Mouse (Mus musculus) myocyte (in vitro differentiated cells): ENCODE results near the gene Smo. TPM values are rescaled to one million over a fixed set of nuclear protein-coding genes. Genes with fewer than 3 reads are reported as not detected.

Source experiments
- H3K27me3 ChIP-seq: one replicate; pipeline ENCODE4 v1.6.1; 2011; ENCODE audit not compliant: control insufficient read depth, insufficient read depth, insufficient read length
- H3K36me3 ChIP-seq: one replicate; pipeline ENCODE4 v1.6.1; 2011; ENCODE audit not compliant: control insufficient read depth, insufficient read depth
- H3K4me2 ChIP-seq: one replicate; pipeline ENCODE4 v1.6.1; 2011; ENCODE audit warnings: low read depth, control low read depth
- H3K4me3 ChIP-seq: one replicate; pipeline ENCODE4 v1.5.1; 2011; ENCODE audit warnings: mild to moderate bottlenecking, control low read depth, moderate library complexity
- H3K79me2 ChIP-seq: one replicate; pipeline ENCODE4 v1.6.1; 2011; ENCODE audit not compliant: control insufficient read depth, insufficient read depth
- H3ac ChIP-seq: one replicate; pipeline ENCODE4 v1.6.1; 2011; ENCODE audit not compliant: control insufficient read depth, insufficient read length
- CEBPB ChIP-seq: IDR thresholded peaks from 2 replicates; pipeline ENCODE4 v1.6.1; 2011; ENCODE audit warnings: mild to moderate bottlenecking, moderate library complexity; ENCODE audit not compliant: poor library complexity, insufficient read depth, severe bottlenecking
- E2F4 ChIP-seq: IDR thresholded peaks from one replicate; pipeline ENCODE4 v1.6.1; 2011; ENCODE audit warnings: mild to moderate bottlenecking, control low read depth, moderate library complexity; ENCODE audit not compliant: insufficient read depth
- MAX ChIP-seq: IDR thresholded peaks from one replicate; pipeline ENCODE4 v1.6.1; 2011; ENCODE audit warnings: low read depth, mild to moderate bottlenecking, control low read depth
- MYOD1 ChIP-seq, 3 experiments: IDR thresholded peaks; one replicate each; pipeline ENCODE4 v1.6.1; 2011; ENCODE audit warnings: control low read depth in 2 of 3, low read depth in 2 of 3, mild to moderate bottlenecking in 2 of 3, moderate library complexity in 1 of 3; ENCODE audit not compliant: insufficient read length in 2 of 3, control insufficient read depth in 1 of 3
- MYOG ChIP-seq, 3 experiments: IDR thresholded peaks; one replicate each; pipeline ENCODE4 v1.6.1; 2011; ENCODE audit warnings: control low read depth in 2 of 3, low read depth in 2 of 3, mild to moderate bottlenecking in 2 of 3; ENCODE audit not compliant: insufficient read length in 2 of 3, control insufficient read depth in 1 of 3, insufficient read depth in 1 of 3
- POLR2A ChIP-seq: IDR thresholded peaks from one replicate; pipeline ENCODE4 v1.6.1; 2011; ENCODE audit warnings: low read depth, mild to moderate bottlenecking, control low read depth, moderate library complexity; ENCODE audit not compliant: insufficient read length
- POLR2AphosphoS2 ChIP-seq: IDR thresholded peaks from one replicate; pipeline ENCODE4 v1.6.1; 2011; ENCODE audit warnings: low read depth, control low read depth; ENCODE audit not compliant: insufficient read length
- REST ChIP-seq: IDR thresholded peaks from one replicate; pipeline ENCODE4 v1.6.1; 2011; ENCODE audit warnings: mild to moderate bottlenecking, control low read depth, moderate library complexity; ENCODE audit not compliant: insufficient read depth, insufficient read length
- SRF ChIP-seq: IDR thresholded peaks from one replicate; pipeline ENCODE4 v1.6.1; 2011; ENCODE audit warnings: low read depth; ENCODE audit not compliant: control insufficient read depth, insufficient read length
- TCF12 ChIP-seq: IDR thresholded peaks from one replicate; pipeline ENCODE4 v1.6.1; 2011; ENCODE audit warnings: mild to moderate bottlenecking, control low read depth; ENCODE audit not compliant: poor library complexity, insufficient read depth, severe bottlenecking
- TCF3 ChIP-seq: IDR thresholded peaks from one replicate; pipeline ENCODE4 v1.6.1; 2011; ENCODE audit warnings: low read depth, control low read depth; ENCODE audit not compliant: insufficient read length
- USF1 ChIP-seq: IDR thresholded peaks from one replicate; pipeline ENCODE4 v1.6.1; 2011; ENCODE audit warnings: low read depth, mild to moderate bottlenecking, control low read depth, moderate library complexity
- polyA plus RNA-seq: library from polyadenylated mRNA; unstranded; fragments of >200 nt; fragmentation: generic; extraction: Trizol; gene quantifications from one replicate; pipeline ENCODE4 v1.2.1, GENCODE M21; 2012; ENCODE audit warnings: missing spikeins

Smo gene
- polyA plus RNA-seq, 1 experiment = 30.2 TPM

DNA sequence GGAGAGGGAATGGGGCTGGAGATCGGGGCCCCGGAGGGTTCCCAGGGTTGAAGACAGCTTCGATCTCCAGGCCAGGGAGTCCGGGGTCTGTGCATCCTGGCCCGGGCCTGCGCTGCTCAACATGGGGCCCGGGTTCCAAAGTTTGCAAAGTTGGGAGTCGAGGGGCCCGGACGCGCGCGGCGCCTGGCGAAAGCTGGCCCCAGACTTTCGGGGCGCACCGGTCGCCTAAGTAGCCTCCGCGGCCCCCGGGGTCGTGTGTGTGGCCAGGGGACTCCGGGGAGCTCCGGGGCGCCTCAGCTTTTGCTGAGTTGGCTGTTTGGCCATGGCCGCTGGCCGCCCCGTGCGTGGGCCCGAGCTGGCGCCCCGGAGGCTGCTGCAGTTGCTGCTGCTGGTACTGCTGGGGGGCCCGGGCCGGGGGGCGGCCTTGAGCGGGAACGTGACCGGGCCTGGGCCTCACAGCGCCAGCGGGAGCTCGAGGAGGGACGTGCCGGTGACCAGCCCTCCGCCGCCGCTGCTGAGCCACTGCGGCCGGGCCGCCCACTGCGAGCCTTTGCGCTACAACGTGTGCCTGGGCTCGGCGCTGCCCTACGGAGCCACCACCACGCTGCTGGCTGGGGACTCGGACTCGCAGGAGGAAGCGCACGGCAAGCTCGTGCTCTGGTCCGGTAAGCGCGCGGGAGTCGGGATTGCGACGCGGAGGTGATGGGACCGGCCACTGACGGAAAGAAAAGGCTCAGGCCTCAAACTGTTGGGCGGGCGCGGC lies 567 bp downstream of the Smo start:
- Histone ChIP-seq H3K36me3 (no peaks in the 10 kb centered on the region), H3K4me2 (peak overlapping the region; percentile 94), H3K79me2 (peaks cover 38% of the 10 kb centered on the region), H3K27me3 (no peaks in the 10 kb centered on the region), H3ac (peak overlapping the region; percentile 82), H3K4me3 (peak overlapping the region; percentile 59)
- TF ChIP-seq POLR2A (peak; percentile 81), MYOG (IDR thresholded peaks at IDR 0.05; ENCODE audit: control insufficient read depth in 1 of 3, insufficient read depth in 1 of 3, insufficient read length in 2 of 3, low read depth in 2 of 3) (peak in 1 of 3 experiments; percentile 38), USF1 (no peak), POLR2AphosphoS2 (peak; percentile 76)

DNA sequence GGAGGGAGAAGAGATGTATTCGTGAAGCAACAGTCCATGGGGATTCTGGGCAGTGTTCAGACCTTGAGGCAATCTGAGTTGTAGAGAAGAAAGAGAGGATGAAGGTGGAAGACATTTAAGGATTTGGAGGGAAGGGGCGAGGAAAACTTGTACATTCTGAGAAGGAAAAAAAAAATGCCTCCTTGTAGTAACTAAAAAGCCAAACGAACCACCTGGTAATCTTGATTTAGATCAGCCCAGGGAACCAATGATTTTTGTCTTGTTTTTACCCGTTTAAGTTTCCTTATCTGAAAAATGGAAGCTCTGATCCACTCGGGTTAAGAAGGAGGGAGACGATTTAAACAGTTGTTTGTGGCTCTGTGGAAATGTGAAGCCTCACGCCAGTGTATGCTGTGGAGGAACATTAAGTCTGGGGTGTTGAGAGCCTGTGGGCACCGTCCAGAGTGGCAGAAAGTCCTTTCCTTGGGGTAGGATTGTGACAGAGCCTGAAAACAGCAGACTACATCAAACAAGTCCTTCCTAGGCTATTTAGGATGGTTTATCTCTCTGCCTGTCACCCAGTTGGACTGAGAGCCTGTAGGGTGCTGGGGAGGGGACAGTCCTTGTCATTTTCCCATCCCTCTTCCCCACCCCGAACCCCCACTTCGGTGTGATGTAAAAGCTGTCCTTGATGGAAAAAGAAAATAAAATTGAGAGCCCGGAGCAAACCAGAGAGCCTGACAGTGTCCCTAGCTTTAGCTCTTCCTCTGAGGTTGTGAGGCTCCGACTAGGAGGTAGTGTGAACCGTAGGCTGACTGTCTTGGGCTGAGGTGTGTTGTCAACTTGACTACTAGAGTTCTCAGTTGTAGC lies 1.5 kb downstream of the Smo start:
- Histone ChIP-seq H3K27me3 (no peaks in the 10 kb centered on the region), H3K79me2 (peaks cover 44% of the 10 kb centered on the region), H3K4me2 (peak overlapping the region; percentile 94), H3K4me3 (peak overlapping the region; percentile 59), H3K36me3 (no peaks in the 10 kb centered on the region), H3ac (peak overlapping the region; percentile 82)
- TF ChIP-seq E2F4 (no peak), MYOD1 (IDR thresholded peaks at IDR 0.05; ENCODE audit: control insufficient read depth in 1 of 3, insufficient read length in 2 of 3, low read depth in 2 of 3) (no peak), TCF3 (no peak), POLR2A (no peak), USF1 (no peak), CEBPB (no peak), POLR2AphosphoS2 (no peak)

DNA sequence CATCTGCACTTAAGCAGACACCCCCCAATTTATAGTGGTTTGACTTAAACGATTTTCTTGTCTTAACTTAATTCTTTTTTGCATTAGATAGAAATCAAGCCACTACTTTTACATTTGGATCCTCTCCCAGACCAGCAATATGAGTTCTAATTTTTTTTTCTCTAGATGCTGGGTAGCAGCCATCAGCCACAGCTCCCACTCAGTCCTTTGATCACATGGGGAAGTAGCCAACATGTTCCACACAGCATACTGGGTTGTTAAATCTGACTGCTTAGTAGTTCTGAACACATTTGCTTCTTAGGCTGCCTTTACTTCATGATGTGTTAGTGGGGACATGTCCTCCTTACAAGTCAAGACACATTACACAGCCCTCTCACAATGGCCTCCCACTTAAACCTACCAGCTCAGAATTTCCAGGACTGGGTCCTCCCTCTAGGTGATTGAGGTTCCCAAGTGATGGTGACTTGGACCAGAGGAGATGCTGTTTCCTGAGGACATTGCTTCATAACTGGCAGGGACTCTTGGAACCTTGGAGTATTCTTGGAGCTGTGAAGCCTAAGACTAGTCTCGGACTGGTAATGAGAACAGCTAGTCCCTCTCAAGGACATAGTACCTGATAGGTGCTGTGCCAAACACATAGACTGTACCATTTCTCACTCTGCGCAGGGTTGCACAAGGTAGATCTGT lies 16.3 kb downstream of the Smo start:
- Histone ChIP-seq H3K79me2 (no peaks in the 10 kb centered on the region), H3K4me2 (no peak overlapping the region), H3K27me3 (no peaks in the 10 kb centered on the region), H3K4me3 (no peak overlapping the region), H3K36me3 (peaks cover 8% of the 10 kb centered on the region), H3ac (no peak overlapping the region)
- TF ChIP-seq POLR2AphosphoS2 = no peak
- no peak for TF ChIP-seq POLR2A
- TF ChIP-seq REST = no peak
- no peak for TF ChIP-seq SRF
- no peak for TF ChIP-seq MAX
- no peak for TF ChIP-seq TCF12

DNA sequence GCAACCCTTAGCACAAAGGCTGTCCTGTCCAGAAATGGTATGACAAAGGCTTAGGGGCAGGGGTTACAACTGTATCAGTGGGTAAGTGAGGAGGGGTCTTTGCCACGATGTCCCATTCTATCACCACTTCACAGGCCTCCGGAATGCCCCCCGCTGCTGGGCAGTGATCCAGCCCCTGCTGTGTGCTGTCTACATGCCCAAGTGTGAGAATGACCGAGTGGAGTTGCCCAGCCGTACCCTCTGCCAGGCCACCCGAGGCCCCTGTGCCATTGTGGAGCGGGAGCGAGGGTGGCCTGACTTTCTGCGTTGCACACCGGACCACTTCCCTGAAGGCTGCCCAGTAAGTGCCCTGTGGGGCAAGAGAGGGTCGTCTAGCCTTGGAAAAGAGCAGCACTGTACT lies 18.0 kb downstream of the Smo start:
- no peak overlapping the region for H3K4me3 ChIP-seq
- no peak for TF ChIP-seq POLR2A
- no peaks in the 10 kb centered on the region for H3K79me2 ChIP-seq
- H3ac ChIP-seq = no peak overlapping the region
- H3K36me3 ChIP-seq = peaks cover 8% of the 10 kb centered on the region
- no peaks in the 10 kb centered on the region for H3K27me3 ChIP-seq
- H3K4me2 ChIP-seq = no peak overlapping the region

- Histone ChIP-seq H3ac (no peak overlapping the region), H3K36me3 (peaks cover 8% of the 10 kb centered on the region), H3K4me3 (no peak overlapping the region), H3K27me3 (no peaks in the 10 kb centered on the region), H3K4me2 (no peak overlapping the region), H3K79me2 (no peaks in the 10 kb centered on the region)
- TF ChIP-seq MYOD1 (IDR thresholded peaks at IDR 0.05; ENCODE audit: control insufficient read depth in 1 of 3, insufficient read length in 2 of 3, low read depth in 2 of 3) (no peak), POLR2A (no peak), MYOG (IDR thresholded peaks at IDR 0.05; ENCODE audit: control insufficient read depth in 1 of 3, insufficient read depth in 1 of 3, insufficient read length in 2 of 3, low read depth in 2 of 3) (no peak), TCF12 (no peak), POLR2AphosphoS2 (no peak), E2F4 (no peak), MAX (no peak), TCF3 (no peak), CEBPB (no peak), REST (no peak), USF1 (no peak), SRF (no peak)
These were observed 20.7 kb downstream of the Smo start for GRCm38 (mm10) chr6:29756001-29756400.
